Mouse (Mus musculus): Measurements from ENCODE around the gene Tet3.

Tet3 gene

GRCm38 (mm10) chr6:83478628-83479027, 19.7 kb upstream of the Tet3 start:
- DNase-seq (ENCODE audit: low spot score in 2 of 2), result no peak

DNA sequence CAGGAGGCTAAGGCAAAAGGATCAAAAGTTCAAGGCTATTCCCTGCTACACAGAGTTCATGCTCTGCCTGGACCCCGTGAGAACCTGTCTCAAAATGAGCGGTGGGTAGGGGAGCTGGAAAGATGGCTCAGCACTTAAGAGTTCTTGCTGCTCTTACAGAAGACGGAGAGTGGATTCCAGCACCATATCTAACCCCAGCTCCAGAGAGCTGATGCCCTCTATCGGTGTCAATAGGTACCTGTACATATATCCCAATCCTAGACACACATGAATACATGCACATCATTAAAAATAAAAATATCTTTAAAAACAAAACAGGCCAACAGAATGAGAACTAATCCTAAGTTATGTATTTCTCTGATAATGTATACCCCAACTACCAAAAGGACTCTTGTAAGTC, 19.3 kb upstream of the Tet3 start:
- DNase-seq (ENCODE audit: low spot score in 2 of 2), result no peak

DNA sequence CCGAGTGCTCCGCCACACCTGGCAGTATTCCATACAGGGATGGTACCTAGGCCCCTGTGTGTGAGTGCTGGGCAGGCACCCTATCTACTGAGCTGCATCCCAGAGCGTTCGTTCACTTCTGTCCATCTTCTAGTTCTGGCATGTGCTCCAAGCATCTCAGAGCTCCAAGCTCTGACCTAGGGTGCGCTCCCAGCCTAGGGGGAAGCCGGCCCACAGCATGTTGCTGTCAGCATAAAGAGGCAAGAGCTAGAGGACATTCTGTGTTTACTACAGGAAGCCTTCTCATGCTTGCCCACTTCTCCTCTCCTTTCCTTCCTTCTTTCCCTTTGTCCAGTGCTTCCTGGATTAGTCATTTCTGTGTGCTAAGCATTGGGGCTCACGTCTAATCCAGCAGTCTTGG, 16.5 kb upstream of the Tet3 start:
- no peak for DNase-seq (ENCODE audit: low spot score in 2 of 2)

- DNase-seq (ENCODE audit: low spot score in 2 of 2), result no peak
These were observed 14.4 kb upstream of the Tet3 start for GRCm38 (mm10) chr6:83473240-83473639.

GRCm38 (mm10) chr6:83471739-83472138, 12.9 kb upstream of the Tet3 start:
- DNase-seq (ENCODE audit: low spot score in 2 of 2), result no peak

- DNase-seq (ENCODE audit: low spot score in 2 of 2), result no peak
These were observed 5.1 kb upstream of the Tet3 start for GRCm38 (mm10) chr6:83464011-83464410.

GRCm38 (mm10) chr6:83456984-83457810, 1.7 kb downstream of the Tet3 start:
- no peak for DNase-seq (ENCODE audit: low spot score in 2 of 2)

GRCm38 (mm10) chr6:83456131-83456983, 2.5 kb downstream of the Tet3 start:
- DNase-seq (ENCODE audit: low spot score in 2 of 2), result no peak

DNA sequence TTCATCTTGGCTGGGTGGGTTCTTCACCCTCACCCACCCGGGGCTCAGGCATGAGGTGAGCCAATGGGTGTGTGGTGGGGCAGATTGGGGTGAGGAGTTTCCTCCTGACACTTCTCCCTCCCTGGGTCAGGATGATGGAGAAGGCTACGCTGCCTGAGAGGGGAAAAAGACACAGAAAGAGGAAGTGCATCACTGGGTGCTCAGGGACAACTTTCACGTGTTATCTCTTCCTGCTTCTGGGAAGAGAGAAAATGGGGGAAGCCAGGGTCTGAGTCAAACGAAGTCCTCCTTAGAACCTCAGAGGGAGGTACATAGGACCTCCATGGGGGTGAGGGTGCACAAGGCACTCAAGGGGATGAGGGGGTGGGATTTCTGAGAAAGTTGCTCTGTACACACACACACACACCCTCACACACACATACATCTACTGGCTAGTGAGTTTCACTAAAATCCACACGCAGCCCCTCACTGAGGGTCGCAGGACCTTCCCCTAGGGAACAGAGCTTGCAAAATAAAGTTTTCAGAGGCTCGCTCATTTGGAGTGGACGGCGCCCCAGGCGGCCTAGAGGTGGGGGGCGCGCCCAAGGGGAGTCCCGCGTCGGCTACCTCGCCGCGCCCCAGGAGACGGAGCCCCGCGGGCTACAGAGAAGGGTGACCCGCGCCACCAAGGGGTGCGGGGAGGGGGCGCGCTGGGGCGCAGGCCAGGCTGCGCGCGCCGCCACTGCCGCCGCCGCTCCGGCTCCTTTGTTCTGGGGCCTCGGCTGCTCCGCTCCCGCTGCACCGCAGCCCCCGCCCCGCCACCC, 3.4 kb downstream of the Tet3 start:
- no peak for DNase-seq (ENCODE audit: low spot score in 2 of 2)

GRCm38 (mm10) chr6:83453706-83454105, 5.2 kb downstream of the Tet3 start:
- DNase-seq (ENCODE audit: low spot score in 2 of 2), result no peak

- no peak for DNase-seq (ENCODE audit: low spot score in 2 of 2)
These were observed 8.2 kb downstream of the Tet3 start for GRCm38 (mm10) chr6:83450451-83451303.

- no peak for DNase-seq (ENCODE audit: low spot score in 2 of 2)
These were observed 9.4 kb downstream of the Tet3 start for GRCm38 (mm10) chr6:83449440-83449839.

- DNase-seq (ENCODE audit: low spot score in 2 of 2), result no peak
These were observed 10.0 kb downstream of the Tet3 start for GRCm38 (mm10) chr6:83448911-83449310.

DNA sequence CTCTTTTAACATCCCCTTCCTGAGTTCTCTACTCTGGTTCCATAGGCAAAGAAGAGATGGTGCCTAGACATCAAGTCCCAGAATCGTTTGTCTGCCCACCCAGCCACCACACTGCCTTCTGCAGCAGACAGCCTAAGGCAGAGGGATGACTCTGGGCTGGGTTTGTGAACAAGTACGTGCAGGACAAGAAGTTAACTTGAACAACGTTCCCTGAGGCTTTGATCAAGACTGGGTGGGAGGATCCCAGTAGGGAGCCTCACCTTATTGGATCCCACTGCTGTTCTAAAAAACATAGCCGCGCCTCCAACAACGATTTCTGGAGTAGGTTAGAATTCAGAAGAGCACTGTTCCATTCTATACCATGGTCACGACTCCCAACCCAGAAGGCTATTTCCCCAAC, 11.9 kb downstream of the Tet3 start:
- no peak for DNase-seq (ENCODE audit: low spot score in 2 of 2)

- no peak for DNase-seq (ENCODE audit: low spot score in 2 of 2)
These were observed 13.1 kb downstream of the Tet3 start for GRCm38 (mm10) chr6:83445796-83446195.

DNA sequence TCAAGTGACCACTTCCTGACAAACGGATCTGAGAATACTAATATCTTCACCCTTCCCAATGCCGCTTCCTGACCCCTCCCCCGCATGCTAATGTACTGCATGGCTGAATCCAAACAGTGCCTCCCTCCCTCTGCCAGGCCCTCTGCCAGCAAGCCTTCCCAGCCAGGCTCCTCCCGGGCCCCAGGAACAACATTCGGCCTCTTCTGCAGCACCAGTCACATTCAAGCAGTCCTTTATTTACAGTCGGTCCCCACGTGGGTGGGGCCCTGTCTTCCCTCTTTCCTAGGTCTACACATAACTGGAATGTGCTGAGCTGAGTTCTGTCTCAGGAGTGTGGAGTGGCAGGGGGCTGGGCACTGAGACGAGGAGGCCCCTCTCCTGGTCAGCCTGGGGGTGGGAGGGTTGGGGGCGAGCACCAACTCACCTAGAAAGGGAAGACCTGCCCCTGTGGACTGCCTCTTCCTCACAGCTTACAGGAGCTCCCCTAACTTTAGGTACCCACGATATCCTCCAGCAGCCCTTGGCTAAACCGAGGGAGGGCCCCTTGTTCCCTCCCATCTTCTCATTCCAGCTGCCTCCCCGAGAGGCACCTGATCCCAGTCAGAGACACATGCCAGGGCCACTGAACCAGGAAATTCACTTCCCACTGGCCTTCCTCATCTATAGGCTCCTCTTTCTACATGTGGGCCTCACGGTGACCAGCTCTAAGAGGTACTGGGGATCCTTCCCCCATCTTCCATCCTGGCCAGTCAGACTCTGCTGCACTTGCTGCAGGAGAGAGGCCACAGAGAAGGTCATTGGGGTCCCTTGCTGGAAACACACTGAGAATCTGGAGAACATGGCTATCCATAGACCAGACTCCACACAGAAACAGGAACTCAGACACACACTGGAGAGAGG, 15.2 kb downstream of the Tet3 start:
- DNase-seq (ENCODE audit: low spot score in 2 of 2), result peak in 1 of 2 experiments; percentile 71

GRCm38 (mm10) chr6:83442639-83443038, 16.2 kb downstream of the Tet3 start:
- DNase-seq (ENCODE audit: low spot score in 2 of 2), result no peak

GRCm38 (mm10) chr6:83441259-83442061, 17.4 kb downstream of the Tet3 start:
- peak in 1 of 2 experiments; percentile 87 for DNase-seq (ENCODE audit: low spot score in 2 of 2)

All from left cerebral cortex, adult 9 months (tissue).